10 mouse cellular contexts compared by ENCODE assay signal in the genomic region with DNA sequence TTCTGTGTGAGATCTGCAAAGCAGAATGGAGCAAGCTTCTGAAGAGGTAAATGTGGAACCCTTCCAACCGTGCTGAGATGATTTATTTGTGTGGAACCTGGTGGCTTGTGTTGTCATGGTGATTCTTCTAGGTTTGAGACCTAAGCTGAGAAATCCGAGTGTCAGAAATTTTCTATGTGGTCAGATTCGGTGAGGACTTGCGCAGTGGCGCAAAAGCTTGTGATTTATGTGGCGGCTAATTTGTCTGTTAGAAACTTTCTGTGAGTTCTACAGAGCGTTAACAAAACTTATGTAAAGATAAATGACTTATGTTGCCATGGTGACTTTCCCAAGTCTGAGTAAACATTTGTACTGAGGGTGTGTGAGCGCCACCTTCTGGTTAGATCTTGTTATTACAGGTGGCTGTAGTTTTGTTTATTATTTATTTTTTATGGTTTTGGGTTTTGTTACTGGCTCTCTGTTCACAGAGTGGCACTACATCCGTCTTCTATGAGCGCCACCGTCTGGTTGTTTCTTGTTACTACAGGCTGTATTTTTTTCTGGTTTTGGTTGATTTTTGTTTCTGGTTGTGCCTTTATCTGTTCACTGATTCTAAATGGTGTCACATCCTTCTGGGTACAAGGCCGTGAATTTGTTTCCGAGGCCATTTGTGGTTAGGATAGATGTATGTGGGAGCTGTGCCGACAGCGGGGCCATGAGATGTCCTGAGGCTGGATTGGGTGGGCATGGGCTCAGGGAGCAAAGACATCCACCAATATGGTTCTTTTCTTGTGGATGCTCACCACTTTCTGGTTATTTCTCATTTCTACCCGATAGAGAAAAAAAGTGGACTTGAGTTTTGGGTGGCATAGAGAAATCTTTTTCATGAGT. TPM values are rescaled to one million over a fixed set of nuclear protein-coding genes. Genes with fewer than 3 reads are reported as not detected.
A peak's percentile ranks its signal among the peaks of the same experiment; 100 is the strongest.
DNase-seq lines count a peak whose midpoint lies in the region; ATAC-seq lines count a peak whose summit lies in the region.
"Had no signal": no experiment of that assay in that cellular context is flagged by ENCODE, and none has a peak within 500 bp of the region (broad histone marks: within the 10 kb centered on the region; RNA-seq: fewer than 3 reads in every experiment).

No protein-coding gene starts in this region.

- no peak overlapping the region for H3K9ac ChIP-seq in forebrain, embryonic 16.5 days (replicated peaks; ENCODE audit: low read depth, low read length)
- H3K9ac ChIP-seq in limb, embryonic 11.5 days (ENCODE audit: low read length) = no peak overlapping the region
- H3K9ac ChIP-seq in neural tube, embryonic 14.5 days (replicated peaks; ENCODE audit: low read depth, low read length) = no peak overlapping the region

- H3K36me3 ChIP-seq in forebrain, embryonic 16.5 days (ENCODE audit: control insufficient read depth, insufficient read depth) = no peaks in the 10 kb centered on the region
- no peaks in the 10 kb centered on the region for H3K36me3 ChIP-seq in limb, embryonic 11.5 days (ENCODE audit: control insufficient read depth, insufficient read depth, low read length)
- H3K36me3 ChIP-seq in neural tube, embryonic 14.5 days (ENCODE audit: control insufficient read depth, insufficient read depth, low read length) = no peaks in the 10 kb centered on the region

- 58% methylated on average over 16 of the region's 16 CpGs for WGBS in forebrain, embryonic 16.5 days
- WGBS in limb, embryonic 11.5 days = 54% methylated on average over 16 of the region's 16 CpGs
- 33% methylated on average over 16 of the region's 16 CpGs for WGBS in neural tube, embryonic 14.5 days

- no peak overlapping the region for H3K4me2 ChIP-seq in forebrain, embryonic 16.5 days (ENCODE audit: low read length)
- H3K4me2 ChIP-seq in limb, embryonic 11.5 days (ENCODE audit: low read depth, severe bottlenecking) = no peak overlapping the region
- no peak overlapping the region for H3K4me2 ChIP-seq in neural tube, embryonic 14.5 days (ENCODE audit: low read depth, low read length)

- no peak overlapping the region for H3K27ac ChIP-seq in forebrain, embryonic 16.5 days (ENCODE audit: low read length)
- H3K27ac ChIP-seq in limb, embryonic 11.5 days (replicated peaks; ENCODE audit: low read depth, low read length) = no peak overlapping the region
- no peak overlapping the region for H3K27ac ChIP-seq in neural tube, embryonic 14.5 days (ENCODE audit: low read depth, low read length)

- H3K4me1 ChIP-seq in forebrain, embryonic 16.5 days (replicated peaks; ENCODE audit: control insufficient read depth, insufficient read depth, low read length) = no peaks in the 10 kb centered on the region
- no peaks in the 10 kb centered on the region for H3K4me1 ChIP-seq in limb, embryonic 11.5 days (ENCODE audit: control insufficient read depth, insufficient read depth, low read length)
- H3K4me1 ChIP-seq in neural tube, embryonic 14.5 days (ENCODE audit: control insufficient read depth, insufficient read depth, low read length) = no peaks in the 10 kb centered on the region

- H3K27me3 ChIP-seq in forebrain, embryonic 16.5 days (replicated peaks; ENCODE audit: control insufficient read depth, insufficient read depth, low read length) = no peaks in the 10 kb centered on the region
- H3K27me3 ChIP-seq in limb, embryonic 11.5 days (ENCODE audit: control insufficient read depth, insufficient read depth, low read length) = no peaks in the 10 kb centered on the region
- H3K27me3 ChIP-seq in neural tube, embryonic 14.5 days (ENCODE audit: control insufficient read depth, insufficient read depth, low read length) = no peaks in the 10 kb centered on the region

- DNase-seq in cerebellum, adult 11-12 months = no peak
- DNase-seq in adrenal gland, postnatal 36 days = peak; percentile 2 to 14
- peak; percentile 50 to 55 for DNase-seq in kidney, adult 8-10 months
- DNase-seq in limb, embryonic 11.5 days (ENCODE audit: low spot score) = peak; percentile 63
- DNase-seq in spleen, postnatal 14 days (ENCODE audit: low spot score in 2 of 2) = no peak

- no peaks in the 10 kb centered on the region for H3K9me3 ChIP-seq in forebrain, embryonic 16.5 days (ENCODE audit: control insufficient read depth, low read length)
- no peaks in the 10 kb centered on the region for H3K9me3 ChIP-seq in limb, embryonic 11.5 days (ENCODE audit: control insufficient read depth, low read length)
- H3K9me3 ChIP-seq in neural tube, embryonic 14.5 days (ENCODE audit: control insufficient read depth, low read length) = no peaks in the 10 kb centered on the region

- H3K4me3 ChIP-seq in forebrain, embryonic 16.5 days (replicated peaks; ENCODE audit: low read length) = no peak overlapping the region
- no peak overlapping the region for H3K4me3 ChIP-seq in limb, embryonic 11.5 days (ENCODE audit: low read depth, low read length)
- H3K4me3 ChIP-seq in neural tube, embryonic 14.5 days (ENCODE audit: low read depth, low read length) = no peak overlapping the region

- ATAC-seq in cerebellum, adult (ENCODE audit: insufficient number of reproducible peaks, low FRiP score, low TSS enrichment) = 0 out of 2 replicates have a peak, but pooled peaks have one; percentile 31
- peak; percentile 36 for ATAC-seq in forebrain, embryonic 16.5 days
- peak; percentile 45 for ATAC-seq in limb, embryonic 11.5 days (ENCODE audit: insufficient number of reproducible peaks, low FRiP score, low TSS enrichment, low read depth)
- peak; percentile 84; the same call in 1 of the 2 replicates for ATAC-seq in neural tube, embryonic 14.5 days (ENCODE audit: low read depth)

RNA-seq across cellular contexts. Expression of gene Gm6614, which starts 29.3 kb away (rescaled TPM):
- not detected for total RNA-seq in adrenal gland, postnatal 36 days (2021)
- not detected in 2 replicates for polyA plus RNA-seq in forebrain, embryonic 16.5 days (2015; fragmentation: Nextera tagmentation; extraction: Ambion mirVana)
- polyA plus RNA-seq in limb, embryonic 11.5 days (2014; fragmentation: Nextera tagmentation; extraction: Ambion mirVana) = 0.07 and 0.28 TPM in 2 replicates
- 0.08 TPM in 1 of 2 replicates, not detected in the other for polyA plus RNA-seq in neural tube, embryonic 14.5 days (2014; fragmentation: Nextera tagmentation; extraction: Ambion mirVana)
- polyA plus RNA-seq: heart, embryonic 14.5 days; small intestine, adult 2 months had no signal

Comparison
In these comparisons a context has a peak if more than half of its experiments do, and no peak if none do; other contexts are left out.
1. ATAC-seq: peak in every context shown above with its lines; median percentile 84 in neural tube, embryonic 14.5 days; 45 in limb, embryonic 11.5 days; 36 in forebrain, embryonic 16.5 days; 31 in cerebellum, adult.
2. DNase-seq: peak in adrenal gland, postnatal 36 days (2 of 2), kidney, adult 8-10 months (2 of 2) and limb, embryonic 11.5 days (single experiment); none in cerebellum, adult 11-12 months (single experiment) and spleen, postnatal 14 days (0 of 2).